Mouse (Mus musculus) gastrocnemius, adult 8-10 months (tissue): ENCODE measurements around the gene Pcp2. TPM values are rescaled to one million over a fixed set of nuclear protein-coding genes. Genes with fewer than 3 reads are reported as not detected.
"Not testable (repeated sequence)": the region's sequence is repeated elsewhere in the genome, so short reads cannot be mapped to it uniquely, and the experiment has no call there.

Source experiments
- DNase-seq, 2 experiments: peaks; one replicate each; pipeline ENCODE4 v3.0.0; 2022; ENCODE audit warnings: low spot score in 2 of 2
- total RNA-seq, 4 experiments: library from RNA; stranded (reverse); gene quantifications; 2 replicates each; pipeline ENCODE4 v1.2.4; 2022

Pcp2 gene
- total RNA-seq, 4 experiments from 2014 or later: not detected

GRCm38 (mm10) chr8:3621199-3621970, 4.0 kb downstream of the Pcp2 start, which contains the start of the genes Xab2 and Pet100:
Xab2 (minus strand) TSS chr8:3621316.
Pet100 (plus strand) TSS chr8:3621548.
- DNase-seq: peak; percentile 98

GRCm38 (mm10) chr8:3609816-3610150, 15.6 kb downstream of the Pcp2 start:
- no peak for DNase-seq

GRCm38 (mm10) chr8:3609046-3609815, 16.1 kb downstream of the Pcp2 start:
- DNase-seq: no peak

- no peak for DNase-seq
Measured at GRCm38 (mm10) chr8:3607822-3608221, 17.5 kb downstream of the Pcp2 start.

- no peak for DNase-seq
Measured at GRCm38 (mm10) chr8:3606593-3606992, 18.8 kb downstream of the Pcp2 start.

GRCm38 (mm10) chr8:3603439-3603838, 21.9 kb downstream of the Pcp2 start:
- DNase-seq: no peak

- DNase-seq: peak; percentile 40 to 48
Measured at GRCm38 (mm10) chr8:3600401-3600800, 24.9 kb downstream of the Pcp2 start.

GRCm38 (mm10) chr8:3599219-3599618, 26.1 kb downstream of the Pcp2 start:
- DNase-seq: no peak

- DNase-seq: no peak
Measured at GRCm38 (mm10) chr8:3598054-3598453, 27.3 kb downstream of the Pcp2 start.

GRCm38 (mm10) chr8:3594466-3594865, 30.9 kb downstream of the Pcp2 start:
- DNase-seq: no peak

GRCm38 (mm10) chr8:3593470-3593869, 31.9 kb downstream of the Pcp2 start:
- DNase-seq: no peak

- DNase-seq: no peak
Measured at GRCm38 (mm10) chr8:3588258-3588633, 37.1 kb downstream of the Pcp2 start.

- DNase-seq: no peak
Measured at GRCm38 (mm10) chr8:3587391-3588257, 37.7 kb downstream of the Pcp2 start.

- DNase-seq: no peak
Measured at GRCm38 (mm10) chr8:3586993-3587390, 38.4 kb downstream of the Pcp2 start, which contains the start of gene Camsap3. Camsap3 (plus strand) TSS chr8:3587293.

- no peak for DNase-seq
Measured at GRCm38 (mm10) chr8:3586452-3586851, 38.9 kb downstream of the Pcp2 start.

- not testable (repeated sequence) for DNase-seq
Measured at GRCm38 (mm10) chr8:3581961-3582360, 43.4 kb downstream of the Pcp2 start.

- no peak for DNase-seq
Measured at GRCm38 (mm10) chr8:3579390-3580364, 45.7 kb downstream of the Pcp2 start.

- DNase-seq: no peak
Measured at GRCm38 (mm10) chr8:3576211-3576960, 49.0 kb downstream of the Pcp2 start.

GRCm38 (mm10) chr8:3574546-3574945, 50.8 kb downstream of the Pcp2 start:
- DNase-seq: no peak
